Mouse (Mus musculus): ENCODE data around the gene Mptx2. TPM values are rescaled to one million over a fixed set of nuclear protein-coding genes. Genes with fewer than 3 reads are reported as not detected.
"Not testable (repeated sequence)": the region's sequence is repeated elsewhere in the genome, so short reads cannot be mapped to it uniquely, and the experiment has no call there.

The Mptx2 gene
- total RNA-seq (2022): not detected

GRCm38 (mm10) chr1:173277677-173278076 lies at the start of gene Mptx2:
Gene Mptx2, minus strand, starts transcription at chr1:173277777.
- no peak for DNase-seq (ENCODE audit: low spot score in 2 of 2)

DNA sequence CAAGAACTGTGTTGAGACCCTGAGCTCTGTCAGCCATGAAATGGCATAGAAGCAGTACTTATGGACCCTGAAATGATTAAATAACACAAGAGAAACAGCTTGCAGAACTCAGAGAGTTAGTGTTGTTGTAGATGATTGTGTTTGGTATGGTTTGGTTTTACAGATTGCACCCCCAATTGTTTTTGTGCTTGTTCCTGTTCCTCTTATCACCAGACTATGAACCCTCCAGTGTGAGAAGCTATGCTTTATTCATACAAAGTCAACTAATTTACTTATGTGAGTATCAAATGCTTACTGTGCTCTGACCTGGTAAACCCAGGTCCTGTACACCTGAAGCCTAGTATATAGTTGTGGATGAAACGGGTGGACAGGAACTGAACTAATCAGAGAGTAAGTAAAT lies 49.0 kb upstream of the Mptx2 start:
- DNase-seq (ENCODE audit: low spot score in 2 of 2): no peak

DNA sequence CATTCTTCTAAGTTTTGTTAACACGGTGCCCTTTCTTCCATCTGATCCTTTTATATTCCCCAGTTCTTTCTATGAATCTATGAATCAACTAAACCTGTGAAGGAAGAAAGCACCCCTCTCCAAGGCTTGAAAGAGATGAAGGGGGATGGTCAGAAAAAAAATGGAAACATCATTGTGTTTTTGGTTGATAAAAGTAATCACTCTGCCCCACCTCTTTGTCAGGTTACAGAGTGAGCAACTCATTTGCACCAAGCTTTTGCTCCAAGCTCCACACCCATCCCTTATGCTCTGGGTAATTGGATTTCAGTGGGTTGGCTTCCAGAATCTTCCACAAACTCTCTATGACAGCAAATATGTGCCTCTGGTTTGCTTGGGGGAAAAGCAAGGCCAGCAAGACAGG lies 47.8 kb upstream of the Mptx2 start:
- DNase-seq (ENCODE audit: low spot score in 2 of 2): no peak

- DNase-seq (ENCODE audit: low spot score in 2 of 2): no peak
Observed at GRCm38 (mm10) chr1:173324961-173325360, 47.4 kb upstream of the Mptx2 start.

- DNase-seq (ENCODE audit: low spot score in 2 of 2): no peak
Observed at GRCm38 (mm10) chr1:173323839-173324585, 46.4 kb upstream of the Mptx2 start.

- no peak for DNase-seq (ENCODE audit: low spot score in 2 of 2)
Observed at GRCm38 (mm10) chr1:173322249-173322627, 44.7 kb upstream of the Mptx2 start.

DNA sequence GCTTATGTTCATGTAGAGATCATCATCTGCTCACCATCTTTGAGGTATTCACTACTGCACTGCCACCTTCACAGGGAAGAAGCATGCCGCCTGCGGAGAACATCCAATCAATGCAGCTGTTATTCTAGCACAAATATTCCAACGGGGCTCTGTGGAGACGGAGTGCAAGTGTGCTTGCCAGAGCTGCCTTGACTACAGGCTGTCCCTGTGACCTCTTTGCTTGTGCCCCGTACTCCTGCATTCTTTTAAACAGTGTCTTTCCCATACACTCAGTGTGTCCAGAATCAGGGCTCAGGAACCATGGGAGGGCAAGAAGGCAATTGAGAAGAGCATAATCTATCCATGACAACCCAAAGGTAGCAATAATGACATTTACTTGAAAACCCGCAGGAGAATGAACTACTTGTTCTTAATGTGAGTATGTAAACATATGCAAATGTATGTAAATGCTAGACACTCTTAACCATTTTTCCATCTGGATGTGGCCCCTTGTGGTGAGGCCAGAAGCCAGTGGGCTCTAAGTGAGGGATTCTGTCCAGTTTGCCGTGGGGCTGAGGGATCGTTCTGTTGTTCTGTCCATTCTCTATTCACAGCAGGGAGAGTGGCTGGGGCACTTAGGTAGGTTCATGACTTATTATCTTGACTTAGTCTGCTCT lies 44.1 kb upstream of the Mptx2 start:
- DNase-seq (ENCODE audit: low spot score in 2 of 2): no peak

DNA sequence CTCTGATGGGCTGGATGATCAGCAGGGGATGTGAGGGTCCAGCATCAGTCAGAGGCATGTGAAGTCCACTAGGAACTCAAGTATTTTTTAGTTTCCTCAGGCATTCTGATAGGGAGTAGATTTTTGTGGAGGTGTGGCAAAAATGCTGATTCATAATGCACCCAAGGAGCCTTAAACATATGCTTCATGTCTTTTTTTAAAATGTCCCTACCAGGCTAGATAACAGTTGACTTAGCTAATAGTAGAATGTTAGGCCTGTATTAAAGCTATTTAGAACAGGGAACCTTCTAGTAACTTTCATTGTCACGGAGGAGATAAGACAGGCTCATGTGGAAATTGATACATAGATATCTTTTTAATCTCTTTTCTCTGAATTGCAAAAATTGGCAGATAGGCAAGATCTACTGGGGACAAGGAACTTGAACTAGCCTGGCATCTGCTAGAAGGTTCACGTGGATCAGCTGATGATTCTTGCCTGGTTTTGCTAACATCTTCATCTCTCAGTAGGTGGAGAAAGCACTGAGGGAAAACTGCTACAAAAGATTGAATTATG lies 40.4 kb upstream of the Mptx2 start:
- no peak for DNase-seq (ENCODE audit: low spot score in 2 of 2)

DNA sequence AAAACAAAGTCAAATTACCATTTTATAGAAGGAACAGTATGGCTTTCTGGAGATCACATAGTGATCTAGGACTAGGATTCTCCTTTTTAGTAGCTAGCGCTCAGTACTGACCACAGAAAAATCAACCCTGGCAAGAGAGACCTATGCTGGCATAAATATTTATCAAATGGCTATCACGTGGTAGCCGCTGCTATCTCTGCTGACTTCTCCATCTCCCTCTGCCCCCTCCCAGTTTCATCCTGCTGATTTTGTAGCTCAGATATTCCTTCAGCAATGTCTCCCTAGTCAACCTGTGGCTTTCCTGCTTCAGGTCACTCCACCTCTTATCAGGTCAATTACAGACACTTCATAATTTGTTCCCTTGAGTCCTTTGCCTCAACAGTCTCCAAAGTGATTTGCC lies 38.1 kb upstream of the Mptx2 start:
- DNase-seq (ENCODE audit: low spot score in 2 of 2): no peak

DNA sequence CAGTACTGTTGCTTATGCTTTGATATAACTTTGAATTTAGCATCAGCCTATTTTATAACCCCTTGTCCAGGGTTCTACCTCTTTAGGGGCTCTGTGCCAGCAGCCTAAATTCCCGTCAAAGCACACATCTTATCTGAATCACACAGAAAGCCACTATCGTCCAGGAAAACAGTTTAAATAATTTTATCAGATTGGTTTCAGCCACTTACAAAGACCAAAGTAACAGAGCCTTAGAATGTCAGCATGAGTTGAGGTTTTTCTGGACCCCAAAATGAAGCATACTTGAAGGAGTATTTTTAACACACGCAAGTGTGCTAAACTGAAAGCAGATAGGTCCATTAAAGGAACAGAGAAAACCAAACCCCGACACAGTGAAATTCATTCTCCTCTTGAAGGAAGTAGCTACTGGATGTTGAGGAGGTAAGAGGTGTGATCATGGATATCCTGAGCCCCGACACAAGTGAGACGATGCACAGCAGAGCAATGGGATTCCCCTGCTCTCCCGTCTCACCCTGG lies 36.0 kb upstream of the Mptx2 start:
- not testable (repeated sequence) for DNase-seq (ENCODE audit: low spot score in 2 of 2)

DNA sequence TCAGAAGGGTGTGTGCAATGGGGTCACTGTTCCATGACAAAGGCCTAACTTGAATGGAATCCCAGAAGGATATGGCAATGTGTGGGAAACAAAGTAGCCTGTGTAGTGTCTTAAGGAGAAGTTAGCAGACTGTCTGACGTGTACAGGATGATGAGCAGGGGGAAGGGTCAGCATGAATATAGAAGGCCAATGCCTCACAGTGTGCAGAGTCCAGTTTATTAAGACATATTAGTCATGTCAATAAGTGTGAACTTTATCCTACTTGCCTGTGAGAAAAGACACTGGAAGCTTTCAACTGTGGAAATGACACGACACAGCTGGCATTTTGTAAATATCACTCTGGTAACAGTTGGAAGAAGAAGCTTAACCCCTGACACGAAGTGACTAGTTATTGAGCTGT lies 25.2 kb upstream of the Mptx2 start:
- DNase-seq (ENCODE audit: low spot score in 2 of 2): not testable (repeated sequence)

GRCm38 (mm10) chr1:173265701-173266100 lies 11.9 kb downstream of the Mptx2 start, which contains the start of gene Olfr418:
Gene Olfr418, plus strand, starts transcription at chr1:173266001.
- no peak for DNase-seq (ENCODE audit: low spot score in 2 of 2)

- no peak for DNase-seq (ENCODE audit: low spot score in 2 of 2)
Observed at GRCm38 (mm10) chr1:173249888-173250287, 27.7 kb downstream of the Mptx2 start.

DNA sequence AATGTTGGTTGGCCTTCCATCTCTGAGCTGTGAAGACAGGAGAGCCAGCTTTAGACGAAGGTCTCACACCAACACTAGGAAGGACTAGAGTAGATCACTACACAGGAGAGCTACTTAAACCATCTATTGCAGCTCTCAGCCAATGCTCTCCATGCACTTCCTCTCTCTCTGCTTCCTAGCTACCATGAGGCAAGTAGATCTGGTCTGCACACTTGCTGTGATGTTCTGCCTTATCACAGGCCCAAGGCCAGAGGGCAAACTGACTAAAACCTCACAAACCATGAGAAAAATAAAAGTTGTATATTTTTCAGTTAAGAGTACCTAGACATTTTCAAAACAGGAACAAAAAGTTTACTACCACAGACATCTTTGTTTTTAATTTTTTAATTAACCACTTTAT lies 40.6 kb downstream of the Mptx2 start:
- not testable (repeated sequence) for DNase-seq (ENCODE audit: low spot score in 2 of 2)

- DNase-seq (ENCODE audit: low spot score in 2 of 2): no peak
Observed at GRCm38 (mm10) chr1:173227081-173227480, 50.5 kb downstream of the Mptx2 start, which contains the start of gene Fcer1a. Gene Fcer1a, minus strand, starts transcription at chr1:173227214.

Other genes with a start within 250 kb of the Mptx2 start
- not detected for gene Olfr1408, start 140.4 kb downstream of the Mptx2 start, total RNA-seq (2022)
- gene Olfr1406, start 87.1 kb downstream of the Mptx2 start, total RNA-seq (2022): not detected
- not detected for gene Olfr218, start 80.0 kb downstream of the Mptx2 start, total RNA-seq (2022)
- gene Olfr1404, start 65.4 kb downstream of the Mptx2 start, total RNA-seq (2022): not detected
- not detected for gene Fcer1a, start 50.6 kb downstream of the Mptx2 start, total RNA-seq (2022)
- gene Olfr418, start 11.8 kb downstream of the Mptx2 start, total RNA-seq (2022): not detected
- gene Ackr1, start 56.0 kb upstream of the Mptx2 start, total RNA-seq (2022): 10 to 100 TPM; 58.7 to 67.1 (median 61.4) TPM
- 1 to 10 TPM; 3.9 to 9.2 (median 5.1) TPM for gene Aim2, start 73.1 kb upstream of the Mptx2 start, total RNA-seq (2022)
- 100 to 1,000 TPM; 384 to 405 (median 400) TPM for gene Cadm3, start 89.9 kb upstream of the Mptx2 start, total RNA-seq (2022)
- gene Ifi206, start 213.3 kb upstream of the Mptx2 start, total RNA-seq (2022): under 1 TPM in 1 of 4 experiments, not detected in 3; 0.66 TPM

Data from left cerebral cortex, adult 8-10 months (tissue).